In the genomic region with DNA sequence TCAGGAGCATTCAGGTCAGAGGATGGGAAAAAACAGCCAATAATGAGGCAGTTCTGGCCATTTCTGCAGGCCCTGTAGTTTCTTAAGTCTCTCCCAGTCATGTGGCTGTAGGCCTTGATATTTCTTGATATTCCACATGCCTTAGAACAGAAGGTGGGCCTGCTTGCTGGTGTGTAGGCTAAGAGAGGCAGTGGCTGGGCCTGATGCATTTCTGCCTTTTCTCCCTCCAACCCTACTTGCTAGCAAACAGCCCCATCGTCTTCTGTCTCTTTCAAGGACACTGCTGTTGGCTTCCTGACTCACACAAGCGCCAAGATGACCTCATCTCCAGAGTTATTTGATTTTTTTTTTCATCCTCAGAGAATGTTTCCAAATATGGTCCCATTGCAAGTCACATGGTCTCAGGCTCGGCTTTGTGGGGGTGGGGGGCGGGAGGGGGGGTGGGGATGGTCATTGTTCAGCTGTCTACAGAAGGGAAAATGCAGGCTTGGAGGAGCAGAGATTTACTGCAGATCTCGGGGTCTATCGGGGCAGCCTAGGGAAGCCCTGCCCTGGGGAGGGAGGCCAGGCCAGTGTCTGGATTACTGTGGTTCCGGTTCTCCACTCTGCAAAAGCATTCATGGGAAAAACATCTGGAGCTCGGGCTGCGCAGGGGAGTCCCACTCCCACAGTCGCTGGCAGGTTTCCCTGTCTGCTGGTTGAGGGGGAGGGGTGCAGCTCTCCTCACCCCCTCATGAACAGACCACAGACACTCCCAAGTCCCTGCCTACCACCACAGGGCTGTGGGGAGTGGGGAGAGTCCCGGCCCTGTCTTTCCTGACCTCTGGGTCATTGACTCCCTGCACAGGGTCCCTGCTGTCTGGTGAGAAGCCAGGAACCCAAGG, we compare ENCODE assay signal across 7 mouse cellular contexts. TPM values are rescaled to one million over a fixed set of nuclear protein-coding genes. Genes with fewer than 3 reads are reported as not detected.
DNase-seq lines count a peak whose midpoint lies in the region; ATAC-seq lines count a peak whose summit lies in the region.

No protein-coding gene starts in this region.

- no peaks in the 10 kb centered on the region for H3K27me3 ChIP-seq in forebrain, embryonic 11.5 days (ENCODE audit: control insufficient read depth, insufficient read depth, low read length)
- H3K27me3 ChIP-seq in midbrain, embryonic 12.5 days, result no peaks in the 10 kb centered on the region

- H3K27ac ChIP-seq in forebrain, embryonic 11.5 days (ENCODE audit: low read depth, low read length), result peak overlapping the region; percentile 55
- peak overlapping the region; percentile 49; the same call in 1 of the 2 replicates for H3K27ac ChIP-seq in midbrain, embryonic 12.5 days (replicated peaks)

- no peak overlapping the region for H3K4me2 ChIP-seq in forebrain, embryonic 11.5 days (ENCODE audit: low read depth, low read length, severe bottlenecking)
- H3K4me2 ChIP-seq in midbrain, embryonic 12.5 days (replicated peaks), result no peak overlapping the region

- H3K9ac ChIP-seq in forebrain, embryonic 11.5 days (ENCODE audit: low read length), result no peak overlapping the region
- 0 out of 2 replicates have a peak overlapping the region, but pooled peaks have one; percentile 8 for H3K9ac ChIP-seq in midbrain, embryonic 12.5 days (replicated peaks)

- no peak overlapping the region for H3K4me3 ChIP-seq in forebrain, embryonic 11.5 days (ENCODE audit: low read depth, low read length)
- no peak overlapping the region for H3K4me3 ChIP-seq in midbrain, embryonic 12.5 days

- intact Hi-C loops in heart, postnatal 10 days (cut with DNase I), result loop anchor here (2.0 to 5.0 kb wide), 3 partner anchors 31 to 331 kb away; no protein-coding TSS in a partner anchor

- 53% methylated on average over 11 of the region's 11 CpGs for WGBS in forebrain, embryonic 11.5 days
- WGBS in midbrain, embryonic 12.5 days, result 49% methylated on average over 11 of the region's 11 CpGs

- peak; percentile 75 for DNase-seq in adrenal gland, postnatal 14 days
- no peak for DNase-seq in forebrain, embryonic 11.5 days (ENCODE audit: low spot score)
- peak; percentile 88 to 89 for DNase-seq in heart, postnatal 10 days
- DNase-seq in kidney, postnatal 36 days, result peak; percentile 55 to 68
- DNase-seq in urinary bladder, postnatal 4 days (ENCODE audit: low spot score in 2 of 2), result peak; percentile 78 to 83
- no peak for DNase-seq in layer of hippocampus, postnatal 10 days (ENCODE audit: low spot score in 2 of 2)

- H3K9me3 ChIP-seq in forebrain, embryonic 11.5 days (ENCODE audit: control insufficient read depth, low read length), result no peaks in the 10 kb centered on the region
- no peaks in the 10 kb centered on the region for H3K9me3 ChIP-seq in midbrain, embryonic 12.5 days

- ATAC-seq in forebrain, embryonic 11.5 days (replicated peaks; ENCODE audit: low FRiP score), result no peak
- ATAC-seq in midbrain, embryonic 12.5 days (ENCODE audit: low FRiP score, low read depth), result no peak

- 0 out of 2 replicates have a peak, but pooled peaks cover 3% of the 10 kb centered on the region for H3K4me1 ChIP-seq in forebrain, embryonic 11.5 days (replicated peaks; ENCODE audit: control insufficient read depth, insufficient read depth, low read length)
- peaks cover 14% of the 10 kb centered on the region; the same call in 1 of the 2 replicates for H3K4me1 ChIP-seq in midbrain, embryonic 12.5 days

- no peaks in the 10 kb centered on the region for H3K36me3 ChIP-seq in forebrain, embryonic 11.5 days (ENCODE audit: control insufficient read depth, insufficient read depth, low read length)
- H3K36me3 ChIP-seq in midbrain, embryonic 12.5 days, result no peaks in the 10 kb centered on the region

RNA-seq across cellular contexts. Expression of a gene that starts 7.0 kb away (rescaled TPM):
- total RNA-seq in adrenal gland, postnatal 14 days (2021), result 24.3 and 26.2 TPM in 2 replicates
- polyA plus RNA-seq in forebrain, embryonic 11.5 days (2014; fragmentation: Nextera tagmentation; extraction: Ambion mirVana), result not detected in 2 replicates
- 1 to 10 TPM; 1.6 to 1.7 TPM for total RNA-seq in heart, postnatal 10 days (2021)
- not detected in 2 replicates for polyA plus RNA-seq in midbrain, embryonic 12.5 days (2016; fragmentation: Nextera tagmentation; extraction: Ambion mirVana)
- total RNA-seq in layer of hippocampus, postnatal 10 days (2021), result under 1 TPM in 1 of 2 experiments, not detected in 1; 0.25 TPM

RNA-seq across cellular contexts. Expression of a gene that starts 12.9 kb away (rescaled TPM):
- total RNA-seq in adrenal gland, postnatal 14 days (2021), result 5.9 and 6.8 TPM in 2 replicates
- not detected in 2 replicates for polyA plus RNA-seq in forebrain, embryonic 11.5 days (2014; fragmentation: Nextera tagmentation; extraction: Ambion mirVana)
- total RNA-seq in heart, postnatal 10 days (2021), result over 10,000 TPM in 1 of 2 experiments, 1,000 to 10,000 TPM in 1; 9,939 to 10,365 TPM
- polyA plus RNA-seq in midbrain, embryonic 12.5 days (2016; fragmentation: Nextera tagmentation; extraction: Ambion mirVana), result not detected in 2 replicates
- under 1 TPM; 0.31 to 0.57 TPM for total RNA-seq in layer of hippocampus, postnatal 10 days (2021)

Comparison
In these comparisons a context has a peak if more than half of its experiments do, and no peak if none do; other contexts are left out.
1. DNase-seq: peak in adrenal gland, postnatal 14 days (single experiment), heart, postnatal 10 days (2 of 2), kidney, postnatal 36 days (2 of 2) and urinary bladder, postnatal 4 days (2 of 2); none in forebrain, embryonic 11.5 days (single experiment) and layer of hippocampus, postnatal 10 days (0 of 2).
2. RNA of a gene that starts 12.9 kb away (total RNA-seq): 9,939 to 10,365 TPM in heart, postnatal 10 days; 5.9 to 6.8 TPM in adrenal gland, postnatal 14 days and 0.31 to 0.57 TPM in layer of hippocampus, postnatal 10 days; every median in the first group is over 1,000 times any median in the second.